In genomic region chr10:75632633-75633032, GRCm38 (mm10) we compare ENCODE assay signal across 8 mouse cellular contexts. TPM values are rescaled to one million over a fixed set of nuclear protein-coding genes. Genes with fewer than 3 reads are reported as not detected.
DNase-seq lines count a peak whose midpoint lies in the region.

No protein-coding gene starts in this region.

- DNase-seq in gastrocnemius, adult 18-20 months (ENCODE audit: low spot score) = peak; percentile 82
- no peak for DNase-seq in gastrocnemius, postnatal 10 days
- DNase-seq in ovary, adult 18-20 months (ENCODE audit: low spot score) = peak; percentile 53
- no peak for DNase-seq in ovary, postnatal 14 days (ENCODE audit: low spot score)
- DNase-seq in heart, postnatal 4 days = peak; percentile 48
- DNase-seq in spleen, adult 18-20 months = no peak
- no peak for DNase-seq in natural killer cell, adult 2 months (ENCODE audit: low spot score in 2 of 2)
- DNase-seq in urinary bladder, adult 2 months (ENCODE audit: low spot score) = no peak

RNA-seq across cellular contexts. Expression of gene Susd2, which starts 11.2 kb away (rescaled TPM):
- total RNA-seq in gastrocnemius, adult 18-20 months (2021) = 1 to 10 TPM; 1.8 to 2.3 TPM
- 1 to 10 TPM; 2.6 to 3.3 TPM for total RNA-seq in gastrocnemius, postnatal 10 days (2021)
- 1 to 10 TPM; 4.7 to 4.9 TPM for total RNA-seq in heart, postnatal 4 days (2021)
- polyA plus RNA-seq in urinary bladder, adult 2 months (2012; rRNA removed) = 57.5 and 76.1 TPM in 2 replicates

RNA-seq across cellular contexts. Expression of gene Ggt5, which starts 43.5 kb away (rescaled TPM):
- total RNA-seq in gastrocnemius, adult 18-20 months (2021) = 1 to 10 TPM; 2.4 to 2.8 TPM
- 1 to 10 TPM; 5.8 to 7.0 TPM for total RNA-seq in gastrocnemius, postnatal 10 days (2021)
- 1 to 10 TPM; 8.4 to 9.3 TPM for total RNA-seq in heart, postnatal 4 days (2021)
- 8.6 and 10.5 TPM in 2 replicates for polyA plus RNA-seq in urinary bladder, adult 2 months (2012; rRNA removed)

Comparison
In these comparisons a context has a peak if more than half of its experiments do, and no peak if none do; other contexts are left out.
1. DNase-seq: peak in gastrocnemius, adult 18-20 months (single experiment), ovary, adult 18-20 months (single experiment) and heart, postnatal 4 days (single experiment); none in gastrocnemius, postnatal 10 days (single experiment), ovary, postnatal 14 days (single experiment), spleen, adult 18-20 months (0 of 2), natural killer cell, adult 2 months (0 of 2) and urinary bladder, adult 2 months (single experiment).